Mouse (Mus musculus): Measurements from ENCODE around the gene Podn. TPM values are rescaled to one million over a fixed set of nuclear protein-coding genes. Genes with fewer than 3 reads are reported as not detected.

The Podn gene
- polyA plus RNA-seq, 1 experiment: 29.8 TPM

DNA sequence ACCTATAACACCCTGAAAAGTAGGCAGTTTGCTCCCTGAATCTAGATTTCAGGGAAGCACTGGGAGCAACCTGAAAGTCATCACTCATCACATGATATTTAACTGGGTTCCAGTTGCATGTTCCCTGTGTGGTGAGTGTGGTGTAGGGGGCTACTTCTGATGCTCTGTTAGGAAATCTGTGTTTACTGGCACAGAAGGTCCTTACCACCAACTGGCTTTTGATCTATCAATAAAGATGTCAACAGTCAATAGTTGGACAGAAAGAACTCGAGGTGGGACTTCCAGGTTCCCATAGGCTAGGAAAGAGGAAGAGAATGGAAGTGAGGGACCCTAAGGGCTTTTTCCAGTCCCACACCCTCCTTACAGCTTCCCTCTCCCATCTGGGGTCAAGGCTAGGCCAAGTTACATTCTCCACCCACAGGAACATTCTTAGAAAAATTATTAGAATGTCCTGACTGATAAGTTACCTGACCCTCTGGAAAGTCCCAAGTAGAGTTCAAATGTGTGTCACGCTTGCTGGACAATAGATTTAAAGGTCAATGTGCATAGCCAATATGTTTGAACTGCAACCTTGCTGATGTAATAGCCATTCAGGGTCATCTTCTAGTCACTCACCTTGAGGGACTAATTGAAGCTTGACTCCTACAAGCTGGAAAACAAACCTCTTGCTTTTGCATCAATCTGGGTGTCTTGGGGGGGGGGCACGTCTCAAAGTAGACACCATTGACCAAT lies 18.9 kb downstream of the Podn start:
- Histone ChIP-seq H3K4me1 (ENCODE audit: control insufficient read depth, insufficient read depth, low read length) (no peaks in the 10 kb centered on the region), H3K27me3 (replicated peaks; ENCODE audit: control insufficient read depth, insufficient read depth, low read length) (no peaks in the 10 kb centered on the region), H3K27ac (ENCODE audit: insufficient read depth, low read depth, low read length) (no peak overlapping the region), H3K36me3 (ENCODE audit: control insufficient read depth, insufficient read depth, low read length) (no peaks in the 10 kb centered on the region; the same call in 1 of the 2 replicates), H3K4me3 (ENCODE audit: insufficient read depth, low read depth, low read length) (no peak overlapping the region)
- no peak for DNase-seq
- TF ChIP-seq CTCF (conservative IDR thresholded peaks at IDR 0.05; ENCODE audit: insufficient read depth, insufficient read length, low read depth, low read length) (no peak), POLR2A (IDR thresholded peaks at IDR 0.05; ENCODE audit: low read depth, low read length) (no peak)
- WGBS: 74% methylated on average over 3 of the region's 3 CpGs

DNA sequence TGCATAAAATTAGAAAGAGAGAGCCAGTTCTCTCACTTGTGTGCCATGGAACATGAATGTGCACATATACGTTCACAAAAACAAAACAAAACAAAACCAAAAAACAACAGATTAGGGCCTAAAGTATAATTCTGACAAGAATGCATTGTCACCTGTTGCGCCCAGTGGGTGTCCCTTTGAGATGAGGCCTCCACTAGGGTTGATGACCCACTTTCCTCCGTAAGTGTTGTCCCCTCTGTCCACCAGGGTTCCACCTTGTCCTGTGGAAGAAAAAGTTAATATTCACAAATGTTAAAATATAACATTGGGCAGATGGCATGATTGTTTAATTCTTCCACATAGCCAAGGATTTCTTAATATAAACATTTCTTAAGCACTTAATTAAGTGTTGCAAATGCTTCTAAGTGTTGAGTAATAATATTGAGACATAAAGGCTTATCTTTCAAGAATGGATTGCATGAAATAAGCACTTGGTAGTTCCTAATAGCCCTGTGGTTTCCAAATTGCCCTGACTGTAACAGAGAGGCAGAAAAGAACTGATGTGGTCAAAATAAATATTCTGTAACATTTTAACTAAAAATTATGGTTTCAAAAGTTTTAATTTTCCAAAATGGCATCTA lies 21.9 kb downstream of the Podn start:
- no peak overlapping the region for H3K27ac ChIP-seq (ENCODE audit: insufficient read depth, low read depth, low read length)
- H3K4me3 ChIP-seq (ENCODE audit: insufficient read depth, low read depth, low read length): no peak overlapping the region
- no peaks in the 10 kb centered on the region; the same call in 1 of the 2 replicates for H3K4me1 ChIP-seq (ENCODE audit: control insufficient read depth, insufficient read depth, low read length)
- WGBS: 76% methylated on average over 3 of the region's 3 CpGs
- no peaks in the 10 kb centered on the region for H3K27me3 ChIP-seq (replicated peaks; ENCODE audit: control insufficient read depth, insufficient read depth, low read length)
- H3K36me3 ChIP-seq (ENCODE audit: control insufficient read depth, insufficient read depth, low read length): peaks cover 4% of the 10 kb centered on the region; the same call in 1 of the 2 replicates
- no peak for DNase-seq
- TF ChIP-seq CTCF (conservative IDR thresholded peaks at IDR 0.05; ENCODE audit: insufficient read depth, insufficient read length, low read depth, low read length): no peak
- no peak for TF ChIP-seq POLR2A (IDR thresholded peaks at IDR 0.05; ENCODE audit: low read depth, low read length)

DNA sequence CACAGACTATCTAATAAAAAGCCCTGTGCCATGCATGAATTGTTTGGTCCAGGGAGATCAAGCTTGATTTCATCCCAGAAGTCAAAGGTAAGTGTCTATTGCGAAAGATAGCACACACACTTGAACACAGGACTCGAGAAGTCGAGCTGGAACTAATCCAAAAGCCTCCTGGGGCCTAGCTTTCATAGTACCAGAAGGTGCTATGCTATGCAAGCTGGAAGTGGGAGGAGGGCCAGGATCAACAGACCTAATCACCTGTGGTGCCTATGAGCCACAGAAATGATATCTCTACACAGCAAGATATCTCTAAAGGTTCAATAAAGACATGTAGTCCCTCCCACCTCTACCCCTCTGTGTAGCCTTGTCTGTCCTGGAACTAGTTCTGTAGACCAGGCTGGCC lies 24.2 kb downstream of the Podn start:
- TF ChIP-seq POLR2A (IDR thresholded peaks at IDR 0.05; ENCODE audit: low read depth, low read length) (no peak), CTCF (conservative IDR thresholded peaks at IDR 0.05; ENCODE audit: insufficient read depth, insufficient read length, low read depth, low read length) (no peak)
- Histone ChIP-seq H3K4me3 (ENCODE audit: insufficient read depth, low read depth, low read length) (no peak overlapping the region), H3K27me3 (replicated peaks; ENCODE audit: control insufficient read depth, insufficient read depth, low read length) (no peaks in the 10 kb centered on the region), H3K36me3 (ENCODE audit: control insufficient read depth, insufficient read depth, low read length) (peaks cover 7% of the 10 kb centered on the region; the same call in 1 of the 2 replicates), H3K27ac (ENCODE audit: insufficient read depth, low read depth, low read length) (no peak overlapping the region; the same call in 1 of the 2 replicates), H3K4me1 (ENCODE audit: control insufficient read depth, insufficient read depth, low read length) (peaks cover 14% of the 10 kb centered on the region; the same call in 1 of the 2 replicates)
- peak; percentile 80 for DNase-seq
- 68% methylated on average over 3 of the region's 3 CpGs for WGBS

DNA sequence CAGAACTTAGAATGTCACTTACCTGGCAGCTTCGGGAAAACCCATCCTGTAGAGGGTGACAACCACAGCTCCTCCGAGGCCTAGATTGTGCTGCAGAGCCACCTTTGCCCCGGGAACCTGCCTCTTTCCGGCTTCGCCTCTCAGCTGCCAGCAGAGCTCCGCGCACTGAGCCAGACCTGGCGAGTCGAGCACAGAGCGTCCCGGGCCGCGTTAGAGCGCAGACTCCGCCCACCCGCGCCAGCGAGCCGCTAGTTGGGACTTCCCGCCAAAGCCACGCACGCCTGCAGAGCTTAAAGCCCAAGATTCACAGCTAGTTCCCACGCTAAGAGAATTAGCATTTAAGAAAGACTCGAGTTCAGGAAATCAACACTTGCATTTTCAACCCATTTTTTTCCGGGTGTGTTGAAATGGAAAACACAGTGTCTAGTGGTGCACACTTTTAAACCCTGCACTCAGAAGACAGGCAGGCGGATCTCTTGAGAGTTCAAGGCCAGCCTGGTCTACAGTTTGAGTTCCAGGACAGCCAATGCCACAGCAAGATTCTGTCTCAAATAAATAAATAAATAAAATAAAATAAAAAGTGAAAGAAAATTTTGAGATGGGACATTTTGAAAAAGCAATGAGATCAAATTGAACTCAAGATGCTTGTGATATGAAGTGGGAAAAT lies 24.9 kb downstream of the Podn start:
- DNase-seq: peak; percentile 98
- WGBS: 3% methylated on average over 26 of the region's 26 CpGs
- TF ChIP-seq CTCF (conservative IDR thresholded peaks at IDR 0.05; ENCODE audit: insufficient read depth, insufficient read length, low read depth, low read length) (no peak), POLR2A (IDR thresholded peaks at IDR 0.05; ENCODE audit: low read depth, low read length) (peak; percentile 65)
- Histone ChIP-seq H3K27ac (ENCODE audit: insufficient read depth, low read depth, low read length) (peak overlapping the region; percentile 93), H3K36me3 (ENCODE audit: control insufficient read depth, insufficient read depth, low read length) (peaks cover 7% of the 10 kb centered on the region; the same call in 1 of the 2 replicates), H3K4me1 (ENCODE audit: control insufficient read depth, insufficient read depth, low read length) (peaks cover 14% of the 10 kb centered on the region; the same call in 1 of the 2 replicates), H3K4me3 (ENCODE audit: insufficient read depth, low read depth, low read length) (peak overlapping the region; percentile 80), H3K27me3 (replicated peaks; ENCODE audit: control insufficient read depth, insufficient read depth, low read length) (no peaks in the 10 kb centered on the region)

DNA sequence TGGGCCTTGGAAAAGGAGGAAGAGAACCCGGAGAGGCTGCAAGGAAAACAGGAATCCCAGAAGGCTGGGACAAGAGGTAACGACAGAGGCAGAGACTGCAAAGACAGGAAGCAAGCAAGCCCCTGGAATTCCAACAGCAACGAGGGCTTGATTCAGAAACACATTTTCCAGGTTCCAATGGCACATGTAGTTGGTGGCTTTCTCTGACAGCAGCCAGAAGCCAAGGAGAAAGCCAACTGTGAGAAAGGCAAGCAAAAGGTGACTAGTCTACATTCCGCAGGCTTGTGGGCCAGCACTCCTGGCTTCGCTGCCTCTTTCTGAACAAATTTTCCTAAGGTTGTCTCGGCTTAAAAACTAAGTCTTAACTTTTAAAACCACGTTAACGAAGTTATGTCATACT lies 25.5 kb downstream of the Podn start:
- peaks cover 10% of the 10 kb centered on the region; the same call in 1 of the 2 replicates for H3K36me3 ChIP-seq (ENCODE audit: control insufficient read depth, insufficient read depth, low read length)
- H3K27me3 ChIP-seq (replicated peaks; ENCODE audit: control insufficient read depth, insufficient read depth, low read length): no peaks in the 10 kb centered on the region
- H3K4me3 ChIP-seq (ENCODE audit: insufficient read depth, low read depth, low read length): peak overlapping the region; percentile 80
- DNase-seq: no peak
- WGBS: 2% methylated on average over 8 of the region's 8 CpGs
- peak overlapping the region; percentile 93 for H3K27ac ChIP-seq (ENCODE audit: insufficient read depth, low read depth, low read length)
- peaks cover 19% of the 10 kb centered on the region; the same call in 1 of the 2 replicates for H3K4me1 ChIP-seq (ENCODE audit: control insufficient read depth, insufficient read depth, low read length)
- TF ChIP-seq POLR2A (IDR thresholded peaks at IDR 0.05; ENCODE audit: low read depth, low read length): no peak
- TF ChIP-seq CTCF (conservative IDR thresholded peaks at IDR 0.05; ENCODE audit: insufficient read depth, insufficient read length, low read depth, low read length): no peak

DNA sequence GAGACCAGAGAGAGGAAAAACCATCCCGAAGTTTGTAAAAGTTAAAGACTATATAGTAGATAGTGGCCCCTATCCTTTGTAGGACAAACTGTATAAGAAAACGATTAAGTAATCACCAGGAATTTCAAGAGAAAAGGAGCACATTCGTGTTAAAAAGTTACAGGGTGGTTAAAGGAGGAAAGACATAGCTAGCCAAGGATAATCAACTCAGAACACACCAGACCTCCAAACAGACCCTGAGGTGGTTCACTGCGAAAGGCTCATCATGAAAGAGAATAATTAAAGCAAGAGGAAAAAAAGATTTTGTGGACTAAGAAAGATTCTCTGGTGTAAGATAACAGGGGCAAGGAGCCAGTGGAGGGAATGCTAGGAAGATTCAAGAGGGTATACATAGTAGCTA lies 26.0 kb downstream of the Podn start:
- WGBS: 29% methylated on average over 4 of the region's 4 CpGs
- Histone ChIP-seq H3K27me3 (replicated peaks; ENCODE audit: control insufficient read depth, insufficient read depth, low read length) (no peaks in the 10 kb centered on the region), H3K27ac (ENCODE audit: insufficient read depth, low read depth, low read length) (peak overlapping the region; percentile 93), H3K4me3 (ENCODE audit: insufficient read depth, low read depth, low read length) (peak overlapping the region; percentile 80), H3K36me3 (ENCODE audit: control insufficient read depth, insufficient read depth, low read length) (peaks cover 10% of the 10 kb centered on the region; the same call in 1 of the 2 replicates), H3K4me1 (ENCODE audit: control insufficient read depth, insufficient read depth, low read length) (peaks cover 21% of the 10 kb centered on the region; the same call in 1 of the 2 replicates)
- DNase-seq: peak; percentile 58
- TF ChIP-seq CTCF (conservative IDR thresholded peaks at IDR 0.05; ENCODE audit: insufficient read depth, insufficient read length, low read depth, low read length) (no peak), POLR2A (IDR thresholded peaks at IDR 0.05; ENCODE audit: low read depth, low read length) (no peak)
